Mouse (Mus musculus) ovary, postnatal 36 days (tissue): Measurements from ENCODE around the gene Pla2g6.
A peak's percentile ranks its signal among the peaks of the same experiment; 100 is the strongest.

Experiments
- DNase-seq: peaks from one replicate; pipeline ENCODE4 v3.0.0; 2022; ENCODE audit warnings: low spot score, mixed read lengths

Gene Pla2g6

GRCm38 (mm10) chr15:79328058-79328938 is at the start of gene Pla2g6:
TSS of gene Pla2g6 (minus strand) at chr15:79328390.
- peak; percentile 99 for DNase-seq

GRCm38 (mm10) chr15:79377681-79378080 is 49.5 kb upstream of the Pla2g6 start:
- DNase-seq: peak; percentile 58

DNA sequence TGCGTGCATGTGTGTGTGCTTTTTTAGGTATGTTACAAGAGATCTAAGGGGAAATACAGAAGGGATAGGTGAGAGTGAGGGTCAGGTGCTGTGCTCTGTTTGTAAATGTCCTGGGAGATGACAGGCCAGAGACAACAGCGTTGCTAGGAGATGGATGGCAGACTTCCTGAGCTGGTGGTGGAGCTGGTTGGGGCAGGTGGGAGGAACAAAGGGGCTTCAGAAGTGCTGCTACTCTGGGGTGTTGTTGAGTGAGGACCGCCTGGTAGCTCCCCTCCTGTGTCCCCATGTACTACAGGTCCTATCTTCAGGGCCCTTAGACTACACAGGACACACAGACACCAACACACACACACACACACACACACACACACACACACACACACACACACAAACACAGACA is 46.6 kb upstream of the Pla2g6 start:
- no peak for DNase-seq

GRCm38 (mm10) chr15:79370281-79370843 is 42.2 kb upstream of the Pla2g6 start:
- no peak for DNase-seq

DNA sequence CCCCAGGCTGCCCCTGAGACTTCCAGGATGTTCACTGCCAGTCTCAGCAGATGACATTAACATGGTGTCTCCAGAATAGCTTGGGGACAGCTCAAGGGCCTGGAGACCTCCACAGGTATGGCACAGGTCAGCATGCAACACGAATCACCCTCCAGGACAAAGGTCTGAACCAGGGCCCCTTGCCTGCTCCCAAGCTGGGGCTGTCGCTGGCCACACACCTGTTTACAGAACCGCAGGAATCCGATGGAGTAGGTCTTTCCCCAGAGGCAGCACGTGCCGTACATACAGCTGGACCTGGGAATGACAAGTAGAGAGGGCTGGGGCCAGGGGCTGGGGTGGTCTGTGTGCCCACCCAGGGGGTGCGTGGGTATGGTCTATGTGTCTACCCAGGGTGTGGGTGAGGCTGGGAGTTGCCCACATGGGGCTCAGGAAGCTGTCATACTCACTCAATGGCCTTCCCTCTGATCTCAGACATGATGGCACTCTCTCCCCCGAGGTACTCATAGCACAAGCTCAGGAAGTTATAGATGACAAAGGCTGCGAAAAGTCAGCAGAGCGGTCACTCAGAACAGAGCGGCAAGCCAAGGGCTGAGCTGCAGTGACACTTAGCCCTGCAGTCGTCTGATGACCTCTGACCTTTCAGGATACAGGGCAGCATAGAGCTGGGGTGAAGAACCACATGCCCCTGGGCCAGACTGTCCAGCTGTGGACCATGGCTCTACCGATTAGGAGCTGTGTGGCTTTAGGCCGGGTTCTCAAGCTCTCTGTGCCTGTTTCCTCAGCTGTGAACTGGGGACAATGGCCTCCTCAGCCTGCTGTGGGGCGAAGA is 41.5 kb upstream of the Pla2g6 start:
- no peak for DNase-seq

DNA sequence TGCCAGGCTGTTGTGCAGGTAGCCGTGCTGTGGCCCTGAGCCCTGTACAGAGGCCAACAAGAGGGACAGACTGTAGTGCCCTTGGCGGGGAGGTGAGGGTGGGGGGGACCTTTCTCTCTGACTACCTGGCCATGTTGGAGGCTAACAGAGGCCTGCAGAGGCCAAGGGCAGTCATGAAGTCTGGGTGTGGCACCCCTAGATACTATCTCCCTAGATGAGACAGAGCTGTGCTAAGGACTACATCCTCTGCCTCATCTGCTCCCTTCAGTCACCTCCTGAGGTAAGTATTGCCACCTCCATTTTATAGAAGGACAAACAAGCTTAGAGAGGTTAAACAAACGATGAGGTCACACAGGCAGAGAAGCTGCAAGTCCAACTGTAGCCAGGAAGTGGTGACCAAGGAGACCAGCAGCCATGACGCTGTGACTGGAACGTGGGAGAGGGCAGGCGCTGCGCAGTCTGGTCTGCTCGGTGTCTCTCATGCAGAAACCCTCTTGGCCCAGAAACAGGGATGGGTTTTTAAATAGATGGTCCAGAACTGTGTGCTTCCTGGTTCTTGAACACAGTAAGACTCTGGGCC is 40.8 kb upstream of the Pla2g6 start:
- DNase-seq: no peak

DNA sequence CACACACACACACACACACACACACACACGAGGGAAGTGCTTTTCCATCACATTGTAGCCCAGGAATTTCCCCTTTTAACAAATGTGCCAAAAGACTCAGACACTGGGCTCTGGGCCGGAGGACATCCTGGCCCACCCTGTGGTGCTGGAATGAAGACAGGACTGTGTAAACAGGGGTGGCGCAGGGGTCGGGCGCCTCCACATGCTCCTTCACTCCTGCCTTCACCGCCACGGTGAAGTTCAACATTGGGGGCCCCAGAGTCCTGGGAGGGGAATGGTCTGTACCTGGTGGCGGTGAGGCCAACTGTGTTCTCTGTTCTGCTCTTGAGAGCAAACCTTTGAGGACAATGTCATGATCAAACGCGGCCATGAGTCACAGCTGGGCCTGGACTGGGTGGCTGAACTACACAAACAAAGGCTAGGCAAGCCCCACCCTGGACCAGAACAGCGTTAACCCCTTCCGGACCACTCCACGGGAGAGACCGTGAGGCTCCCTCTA is 40.2 kb upstream of the Pla2g6 start:
- no peak for DNase-seq

GRCm38 (mm10) chr15:79366402-79366801 is 38.2 kb upstream of the Pla2g6 start:
- DNase-seq: no peak

- DNase-seq: no peak
Measured at GRCm38 (mm10) chr15:79365068-79365467, 36.9 kb upstream of the Pla2g6 start.

DNA sequence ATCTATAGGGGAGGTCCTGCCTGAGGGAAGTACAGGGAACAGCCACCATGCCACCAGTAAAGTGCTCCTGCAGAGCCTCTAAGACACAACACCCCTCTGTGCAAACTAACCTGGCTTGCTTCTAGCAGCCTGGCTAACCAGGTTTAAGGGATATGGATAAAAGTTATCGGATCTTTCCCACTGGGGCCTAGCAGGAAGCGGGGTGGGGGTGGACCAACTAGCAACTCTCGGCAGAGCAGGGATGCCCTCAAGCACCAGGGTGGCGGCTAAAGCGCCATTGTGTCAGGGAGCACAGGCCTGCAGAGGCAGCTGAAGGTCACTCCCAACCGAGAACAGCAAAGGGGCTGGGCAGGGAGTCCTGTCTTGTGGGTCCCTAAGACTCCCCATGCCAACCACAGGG is 35.9 kb upstream of the Pla2g6 start:
- no peak for DNase-seq

GRCm38 (mm10) chr15:79361023-79361422 is 32.8 kb upstream of the Pla2g6 start:
- DNase-seq: no peak

- DNase-seq: no peak
Measured at GRCm38 (mm10) chr15:79360371-79360770, 32.2 kb upstream of the Pla2g6 start.

- DNase-seq: no peak
Measured at GRCm38 (mm10) chr15:79359954-79360353, 31.8 kb upstream of the Pla2g6 start.

GRCm38 (mm10) chr15:79357974-79358690 is 29.9 kb upstream of the Pla2g6 start:
- no peak for DNase-seq

DNA sequence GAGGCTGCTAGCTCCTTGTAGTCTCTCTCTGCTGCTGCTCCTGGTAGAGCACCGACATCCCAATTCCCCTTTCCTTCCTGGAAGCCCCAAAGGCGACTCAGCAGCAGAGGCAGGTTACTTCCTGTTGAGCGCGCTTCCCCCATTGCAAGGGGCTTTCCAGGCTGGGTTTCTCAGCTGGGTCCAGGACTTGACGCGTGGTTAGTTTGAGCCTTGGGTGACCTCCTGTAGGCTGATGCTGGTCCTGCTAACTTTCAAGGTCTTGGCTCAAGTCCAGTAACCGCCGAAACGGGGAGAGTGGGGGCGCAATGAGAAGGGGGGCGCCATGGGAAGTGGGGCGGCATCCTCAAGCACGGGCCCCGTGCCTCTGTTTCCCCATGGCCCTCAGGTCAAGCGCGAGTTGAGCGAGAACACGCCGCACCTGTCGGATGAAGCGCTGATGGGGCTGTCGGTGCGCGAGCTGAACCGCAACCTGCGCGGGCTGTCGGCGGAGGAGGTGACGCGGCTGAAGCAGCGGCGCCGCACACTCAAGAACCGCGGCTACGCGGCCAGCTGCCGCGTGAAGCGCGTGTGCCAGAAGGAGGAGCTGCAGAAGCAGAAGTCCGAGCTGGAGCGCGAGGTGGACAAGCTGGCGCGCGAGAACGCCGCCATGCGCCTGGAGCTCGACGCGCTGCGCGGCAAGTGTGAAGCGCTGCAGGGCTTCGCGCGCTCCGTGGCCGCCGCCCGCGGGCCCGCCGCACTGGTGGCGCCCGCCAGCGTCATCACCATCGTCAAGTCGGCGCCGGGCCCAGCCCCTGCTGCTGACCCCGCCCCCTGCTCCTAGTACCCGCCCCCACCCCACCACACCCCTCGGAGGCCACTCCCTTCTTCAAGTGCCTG is 29.1 kb upstream of the Pla2g6 start:
- peak; percentile 71 for DNase-seq

DNA sequence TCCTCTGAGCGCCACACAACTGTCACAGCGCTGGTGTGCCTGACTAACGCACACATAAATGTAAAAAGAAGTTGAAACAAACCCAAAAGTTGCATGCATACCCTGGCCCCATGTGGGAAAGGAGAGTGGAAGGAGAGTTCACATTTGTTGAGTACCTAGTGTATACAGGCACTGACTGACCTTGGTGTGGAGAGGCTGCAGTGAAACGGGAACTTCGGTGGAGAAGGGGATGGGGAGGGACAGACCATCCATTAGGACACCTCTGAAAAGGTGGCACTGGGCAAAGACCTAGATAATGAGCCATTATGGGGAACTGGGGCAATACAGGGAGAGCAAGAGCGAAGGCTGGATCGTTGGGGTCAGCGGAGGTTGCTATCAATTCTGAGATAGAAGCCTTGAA is 28.3 kb upstream of the Pla2g6 start:
- no peak for DNase-seq

- no peak for DNase-seq
Measured at GRCm38 (mm10) chr15:79354619-79355018, 26.4 kb upstream of the Pla2g6 start.

DNA sequence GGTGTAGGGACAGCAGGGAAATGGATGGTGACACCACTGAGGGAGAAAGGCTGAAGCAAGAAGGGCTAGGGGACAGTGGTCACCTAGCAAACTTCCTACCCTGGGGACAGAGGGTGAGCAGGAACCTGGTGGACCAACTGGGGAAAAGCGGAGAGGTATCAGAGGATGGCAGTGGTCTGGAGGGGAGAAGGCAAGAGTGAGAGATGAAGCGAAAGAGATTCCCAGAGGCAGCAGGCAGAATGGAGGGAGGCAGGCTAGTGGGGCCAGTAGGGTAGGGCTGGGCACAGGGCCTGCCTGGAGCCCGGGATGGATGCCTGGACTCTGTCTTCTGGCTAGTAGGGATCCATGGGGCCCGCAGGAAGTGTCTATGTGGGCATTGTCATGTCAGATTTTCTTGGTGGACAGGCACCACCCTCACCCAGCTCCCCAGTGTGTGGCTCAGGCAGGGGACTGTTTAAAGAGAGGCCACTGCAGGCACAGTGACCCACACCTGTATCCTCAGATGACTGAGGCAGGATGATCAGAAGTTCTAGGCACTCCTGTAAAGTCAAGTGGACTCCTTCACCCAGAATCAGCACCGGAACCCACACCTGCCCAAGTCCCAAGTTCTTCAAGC is 25.6 kb upstream of the Pla2g6 start:
- DNase-seq: no peak

- DNase-seq: no peak
Measured at GRCm38 (mm10) chr15:79352479-79352878, 24.3 kb upstream of the Pla2g6 start.

DNA sequence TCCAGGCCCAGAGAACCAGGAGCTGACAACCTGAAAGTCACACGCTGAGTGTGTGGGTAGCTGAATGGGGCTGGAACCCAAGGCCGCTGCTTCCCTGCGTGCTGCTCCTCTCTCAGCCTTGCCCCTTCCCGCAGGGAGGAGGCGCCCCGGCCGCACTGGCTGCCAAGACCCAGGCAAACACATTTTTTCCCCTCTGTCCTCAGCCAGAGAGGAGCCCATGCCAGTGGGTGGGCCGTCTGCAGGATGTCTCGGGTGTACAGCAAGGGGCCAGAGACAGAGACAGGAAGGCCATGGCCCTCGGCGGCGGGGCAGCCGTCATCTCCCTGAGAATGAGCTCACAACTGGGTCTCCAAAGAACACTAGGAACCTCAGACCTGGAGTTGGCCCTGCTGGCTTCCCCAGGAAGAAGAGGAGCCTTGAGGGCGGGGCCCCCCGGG is 23.2 kb upstream of the Pla2g6 start:
- peak; percentile 76 for DNase-seq
